Mouse (Mus musculus): Measurements from ENCODE around the gene Vmn2r17. TPM values are rescaled to one million over a fixed set of nuclear protein-coding genes. Genes with fewer than 3 reads are reported as not detected.

Vmn2r17 gene
- total RNA-seq (2023) = not detected

GRCm38 (mm10) chr5:109419388-109419787 is at the start of gene Vmn2r17:
Vmn2r17 (plus strand) TSS chr5:109419688.

Other genes with a start within 250 kb of the Vmn2r17 start
- gene Vmn2r13, start 227.5 kb upstream of the Vmn2r17 start, total RNA-seq (2023) = not detected
- gene Vmn2r14, start 195.0 kb upstream of the Vmn2r17 start, total RNA-seq (2023) = not detected
- gene Vmn2r15, start 122.0 kb upstream of the Vmn2r17 start, total RNA-seq (2023) = not detected
- gene Vmn2r16, start 89.5 kb upstream of the Vmn2r17 start, total RNA-seq (2023) = not detected
- 100 to 1,000 TPM; 110 TPM for gene Crlf2, start 139.3 kb downstream of the Vmn2r17 start, total RNA-seq (2023)